Mouse (Mus musculus) regulatory T cell (primary cell): ENCODE measurements around the gene Cops7b.

Source experiments
- in situ Hi-C: fragments of 300-600 bp; cut with MboI, MseI; formaldehyde crosslinking; loops from one replicate; pipeline ENCODE4 v1.15.1; 2025; ENCODE audit warnings: high pct_unique_total_duplicates

The Cops7b gene

GRCm38 (mm10) chr1:86657071-86657470 lies 74.4 kb downstream of the Cops7b start:
- in situ Hi-C loops: no loop called here
